Mouse (Mus musculus) ES-Bruce4 (cell line): ENCODE results near the gene Spryd3.

Experiments used
- CTCF ChIP-seq: IDR thresholded peaks from one replicate; pipeline ENCODE4 v1.8.1; 2011; ENCODE audit warnings: low read depth, low read length
- EP300 ChIP-seq: IDR thresholded peaks from 2 replicates; pipeline ENCODE4 v1.6.1; 2011; ENCODE audit warnings: low read depth, low read length; ENCODE audit not compliant: insufficient read depth

DNA sequence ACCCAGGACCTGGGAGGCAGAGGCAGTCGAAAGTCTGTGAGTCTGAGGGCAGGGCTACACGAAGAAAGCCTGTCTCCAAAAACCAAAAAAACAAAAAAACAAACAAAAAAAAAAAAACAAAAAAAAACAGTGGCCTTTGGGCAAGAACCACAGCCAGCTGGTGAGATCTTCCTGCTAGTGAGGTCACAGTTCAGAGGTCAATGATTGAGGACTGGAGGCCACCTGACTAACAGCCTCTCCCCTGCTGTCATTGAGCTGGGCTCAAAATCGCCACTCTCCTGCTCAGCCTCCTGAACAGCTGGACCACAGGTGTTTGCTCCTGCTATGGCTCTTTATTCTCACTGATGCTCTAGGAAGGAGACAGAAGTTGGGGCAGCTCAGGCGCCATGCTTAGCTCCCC lies 16.6 kb upstream of the Spryd3 start:
- TF ChIP-seq EP300: no peak
- TF ChIP-seq CTCF: no peak
